Mouse (Mus musculus) liver, postnatal 0 days (tissue): ENCODE results near the gene Tmem135. TPM values are rescaled to one million over a fixed set of nuclear protein-coding genes. Genes with fewer than 3 reads are reported as not detected.

Experiments
- ATAC-seq: fragments of 200-750 bp; cut with Nextera tagmentation; 2 replicates; pipeline ENCODE4 v1.8.0; 2017; ENCODE audit warnings: mild to moderate bottlenecking, moderate library complexity
- DNase-seq: peaks from one replicate; pipeline ENCODE4 v3.0.0-alpha.2; 2016
- H3K27ac ChIP-seq: fragments of 300-500 bp; sonication (generic); 2 replicates; pipeline ENCODE4 v1.5.1; 2014; ENCODE audit warnings: antibody characterized with exemption, moderate library complexity, mild to moderate bottlenecking, low read depth
- H3K27me3 ChIP-seq: fragments of 300-500 bp; sonication (generic); 2 replicates; pipeline ENCODE4 v1.6.1; 2014; ENCODE audit warnings: low read length, control low read depth, mixed read lengths; ENCODE audit not compliant: insufficient read depth
- H3K36me3 ChIP-seq: fragments of 300-500 bp; sonication (generic); replicated peaks from 2 replicates; pipeline ENCODE4 v1.6.1; 2014; ENCODE audit warnings: mild to moderate bottlenecking, control low read depth, low read length, moderate library complexity, mixed read lengths; ENCODE audit not compliant: insufficient read depth
- H3K4me1 ChIP-seq: fragments of 300-500 bp; sonication (generic); 2 replicates; pipeline ENCODE4 v1.6.1; 2014; ENCODE audit warnings: antibody characterized with exemption, mild to moderate bottlenecking, control low read depth; ENCODE audit not compliant: insufficient read depth
- H3K4me2 ChIP-seq: fragments of 300-500 bp; sonication (generic); 2 replicates; pipeline ENCODE4 v1.6.1; 2014; ENCODE audit warnings: low read depth, mild to moderate bottlenecking, low read length, moderate library complexity, mixed read lengths
- H3K4me3 ChIP-seq: fragments of 300-500 bp; sonication (generic); 2 replicates; pipeline ENCODE4 v1.5.1; 2014; ENCODE audit warnings: low read depth, low read length
- H3K9ac ChIP-seq: fragments of 300-500 bp; sonication (generic); replicated peaks from 2 replicates; pipeline ENCODE4 v1.6.1; 2014; ENCODE audit warnings: mild to moderate bottlenecking, moderate library complexity
- H3K9me3 ChIP-seq: fragments of 300-500 bp; sonication (generic); 2 replicates; pipeline ENCODE4 v1.6.1; 2016; ENCODE audit warnings: mild to moderate bottlenecking, control low read depth, low read length, mixed read lengths
- CTCF ChIP-seq: sonication (generic); IDR thresholded peaks from 2 replicates; pipeline ENCODE4 v1.5.1; 2016; ENCODE audit warnings: antibody characterized with exemption, low read depth
- EP300 ChIP-seq: IDR thresholded peaks from 2 replicates; pipeline ENCODE4 v1.6.1; 2016; ENCODE audit warnings: antibody characterized with exemption, low read depth, mild to moderate bottlenecking
- WGBS: fragments of 180-500 bp; shearing (Covaris S2); extraction: QIAGEN DNeasy Blood & Tissue Kit; methylation state at CpG from one replicate; pipeline ENCODE4 v1.1.7; 2014; ENCODE audit not compliant: insufficient replicate concordance; 5-methylcytosine and 5-hydroxymethylcytosine counted together
- polyA plus RNA-seq: library from polyadenylated mRNA; unstranded; fragments of >200 nt; fragmentation: Nextera tagmentation; extraction: Ambion mirVana; gene quantifications from 2 replicates; pipeline ENCODE4 v1.2.1, GENCODE M21; 2015

Tmem135 gene
- polyA plus RNA-seq, 1 experiment from 2014 or later: 31.7 TPM

DNA sequence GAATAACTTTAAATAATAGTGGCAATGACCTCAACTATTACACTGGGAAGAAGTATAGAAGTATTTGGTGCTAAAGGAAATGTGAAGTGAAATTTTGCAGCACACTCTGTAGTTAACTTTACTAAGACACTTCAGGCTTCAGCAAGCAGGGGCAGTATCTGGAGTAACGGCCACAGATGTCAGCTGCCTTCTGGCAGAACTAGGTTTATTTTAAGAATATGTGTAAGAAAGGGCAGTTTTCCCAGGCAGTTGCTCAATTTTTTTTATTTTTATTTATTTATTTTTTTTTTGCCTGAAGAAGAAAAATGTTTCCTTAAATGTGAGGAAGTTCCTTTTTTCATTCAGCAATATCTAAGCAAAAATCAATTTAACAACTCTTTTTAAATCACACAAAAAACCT lies 187.4 kb downstream of the Tmem135 start:
- H3K27me3 ChIP-seq: no peaks in the 10 kb centered on the region
- no peak overlapping the region for H3K9ac ChIP-seq
- 0 out of 2 replicates have a peak overlapping the region, but pooled peaks have one; percentile 5 for H3K27ac ChIP-seq
- H3K4me3 ChIP-seq: no peak overlapping the region
- 30% methylated on average over 1 of the region's 1 CpGs for WGBS
- H3K4me2 ChIP-seq: no peak overlapping the region
- DNase-seq: no peak
- H3K4me1 ChIP-seq: peaks cover 7% of the 10 kb centered on the region; the same call in 1 of the 2 replicates
- TF ChIP-seq CTCF (no peak), EP300 (no peak)
- no peaks in the 10 kb centered on the region for H3K9me3 ChIP-seq
- H3K36me3 ChIP-seq: no peaks in the 10 kb centered on the region
- no peak for ATAC-seq

DNA sequence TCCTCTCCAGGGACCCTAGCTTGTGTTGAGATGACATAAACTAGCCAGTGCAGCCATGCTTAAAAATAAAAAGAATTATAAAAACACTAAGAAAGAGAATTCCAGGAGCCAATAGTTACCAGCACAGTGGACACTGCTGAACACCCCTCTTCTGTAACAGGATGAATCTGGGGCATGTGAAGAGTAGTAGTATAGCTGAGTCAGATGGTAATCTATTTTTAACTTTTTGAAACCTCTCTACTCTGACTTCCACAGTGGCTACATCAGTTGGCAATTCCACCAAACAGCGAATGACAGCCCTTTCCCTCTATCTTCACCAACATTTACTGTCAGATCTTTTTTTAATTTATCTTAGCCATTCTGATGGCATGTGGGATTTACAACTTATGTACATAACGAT lies 187.9 kb downstream of the Tmem135 start:
- peak overlapping the region; percentile 5 for H3K27ac ChIP-seq
- H3K4me3 ChIP-seq: no peak overlapping the region
- H3K4me2 ChIP-seq: 0 out of 2 replicates have a peak overlapping the region, but pooled peaks have one; percentile 2
- no peak for DNase-seq
- ATAC-seq: peak; percentile 35; the same call in 1 of the 2 replicates
- TF ChIP-seq CTCF: no peak
- TF ChIP-seq EP300: no peak
- no peaks in the 10 kb centered on the region for H3K9me3 ChIP-seq
- H3K36me3 ChIP-seq: no peaks in the 10 kb centered on the region
- no peak overlapping the region for H3K9ac ChIP-seq
- H3K27me3 ChIP-seq: no peaks in the 10 kb centered on the region
- peaks cover 7% of the 10 kb centered on the region; the same call in 1 of the 2 replicates for H3K4me1 ChIP-seq
- 27% methylated on average over 2 of the region's 2 CpGs for whole genome bisulfite sequencing

DNA sequence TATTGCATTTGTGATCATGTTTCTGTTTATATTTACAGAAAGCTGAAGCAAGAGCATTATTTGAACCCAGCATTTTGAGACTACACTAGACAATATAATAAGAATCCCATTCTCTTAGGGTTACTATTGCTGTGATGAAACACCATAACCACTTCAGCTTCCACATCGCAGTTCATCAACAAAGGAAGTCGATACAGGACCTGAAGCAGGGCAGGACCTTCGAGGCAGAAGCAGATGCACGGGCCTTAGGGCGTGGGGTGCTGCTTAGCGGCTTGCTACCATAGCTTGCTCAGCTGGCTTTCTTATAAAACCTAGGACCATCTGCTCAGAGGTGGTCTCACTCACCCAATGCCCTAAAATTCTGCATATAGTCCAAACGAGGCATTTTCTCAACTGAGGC lies 188.3 kb downstream of the Tmem135 start:
- Histone ChIP-seq H3K27me3 (no peaks in the 10 kb centered on the region), H3K9ac (no peak overlapping the region), H3K4me3 (no peak overlapping the region), H3K4me1 (peaks cover 7% of the 10 kb centered on the region; the same call in 1 of the 2 replicates), H3K36me3 (no peaks in the 10 kb centered on the region), H3K4me2 (peak overlapping the region; percentile 2; the same call in 1 of the 2 replicates), H3K27ac (peak overlapping the region; percentile 5), H3K9me3 (no peaks in the 10 kb centered on the region)
- TF ChIP-seq CTCF (no peak), EP300 (no peak)
- WGBS: 37% methylated on average over 7 of the region's 7 CpGs
- DNase-seq: no peak
- ATAC-seq: peak; percentile 25; the same call in 1 of the 2 replicates

DNA sequence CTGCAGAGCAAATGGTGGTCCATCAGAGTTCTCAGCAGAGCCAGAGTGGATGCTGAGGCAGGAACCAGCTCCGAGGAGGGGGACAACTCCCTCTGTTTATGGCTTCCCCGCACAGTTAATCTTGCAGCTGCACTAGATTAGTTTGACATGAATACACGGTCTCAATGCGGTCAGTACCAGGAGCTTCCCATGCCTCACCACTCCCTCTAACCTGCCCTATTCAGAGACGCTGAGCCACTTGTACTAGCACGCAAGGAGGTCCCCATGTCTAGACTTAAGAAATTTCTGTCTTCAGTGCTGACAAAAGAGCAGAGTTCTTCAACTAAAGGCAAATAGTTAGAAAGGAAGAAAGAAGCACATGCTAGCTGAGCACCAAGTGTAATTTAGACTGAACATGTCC lies 193.5 kb downstream of the Tmem135 start:
- Histone ChIP-seq H3K4me2 (no peak overlapping the region), H3K27me3 (no peaks in the 10 kb centered on the region), H3K4me1 (no peaks in the 10 kb centered on the region), H3K9me3 (no peaks in the 10 kb centered on the region), H3K9ac (no peak overlapping the region), H3K27ac (no peak overlapping the region), H3K36me3 (no peaks in the 10 kb centered on the region), H3K4me3 (no peak overlapping the region)
- ATAC-seq: no peak
- no peak for DNase-seq
- 74% methylated on average over 6 of the region's 6 CpGs for WGBS
- no peak for TF ChIP-seq CTCF
- no peak for TF ChIP-seq EP300

DNA sequence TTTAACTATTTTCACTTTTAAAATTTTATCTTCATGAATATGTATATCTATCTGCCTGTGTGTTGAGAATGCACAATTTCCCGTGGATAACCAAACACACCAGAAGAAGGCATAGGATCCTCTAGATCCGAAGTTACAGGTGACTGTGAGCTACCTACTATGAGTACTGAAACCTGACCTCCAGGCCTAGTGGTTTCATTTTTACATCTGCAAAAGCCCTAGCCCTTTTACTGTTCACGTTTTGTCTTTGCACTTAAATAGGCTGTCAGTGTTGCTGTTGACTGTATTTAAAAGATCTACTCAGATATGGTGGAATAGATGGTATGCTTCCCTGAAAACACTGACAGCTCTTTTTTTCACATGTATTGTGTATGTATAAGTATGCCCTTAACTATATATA lies 197.9 kb downstream of the Tmem135 start:
- ATAC-seq (no peak), DNase-seq (no peak)
- Histone ChIP-seq H3K9ac (no peak overlapping the region), H3K9me3 (no peaks in the 10 kb centered on the region), H3K27ac (no peak overlapping the region), H3K4me3 (no peak overlapping the region), H3K27me3 (no peaks in the 10 kb centered on the region), H3K4me2 (no peak overlapping the region), H3K36me3 (no peaks in the 10 kb centered on the region), H3K4me1 (no peaks in the 10 kb centered on the region)
- 81% methylated on average over 3 of the region's 3 CpGs for whole genome bisulfite sequencing
- no peak for TF ChIP-seq EP300
- TF ChIP-seq CTCF: no peak

DNA sequence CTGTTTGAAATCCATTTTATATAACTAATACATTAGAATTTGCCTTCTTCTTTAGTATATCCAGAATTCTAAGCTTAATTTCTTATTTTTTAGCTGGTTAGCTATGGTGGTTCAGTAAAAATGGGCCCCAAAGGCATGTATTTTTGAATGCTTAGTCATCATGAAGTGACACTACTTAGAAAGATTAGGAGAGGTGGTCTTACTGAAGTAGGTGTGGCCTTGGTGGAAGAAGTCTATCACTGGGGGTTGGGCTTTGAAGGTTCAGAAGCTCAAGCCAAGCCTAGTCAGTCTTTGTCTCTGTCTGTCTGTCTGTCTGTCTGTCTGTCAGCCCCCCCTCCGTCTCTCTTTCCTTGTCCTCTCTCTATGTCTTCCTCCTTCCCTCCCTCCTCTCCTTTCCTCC lies 198.6 kb downstream of the Tmem135 start:
- Histone ChIP-seq H3K9ac (no peak overlapping the region), H3K4me2 (no peak overlapping the region), H3K36me3 (no peaks in the 10 kb centered on the region), H3K4me3 (no peak overlapping the region), H3K27ac (no peak overlapping the region), H3K27me3 (no peaks in the 10 kb centered on the region), H3K4me1 (no peaks in the 10 kb centered on the region), H3K9me3 (no peaks in the 10 kb centered on the region)
- TF ChIP-seq EP300 (no peak), CTCF (no peak)
- ATAC-seq: no peak
- WGBS: 76% methylated on average over 1 of the region's 1 CpGs
- DNase-seq: no peak

DNA sequence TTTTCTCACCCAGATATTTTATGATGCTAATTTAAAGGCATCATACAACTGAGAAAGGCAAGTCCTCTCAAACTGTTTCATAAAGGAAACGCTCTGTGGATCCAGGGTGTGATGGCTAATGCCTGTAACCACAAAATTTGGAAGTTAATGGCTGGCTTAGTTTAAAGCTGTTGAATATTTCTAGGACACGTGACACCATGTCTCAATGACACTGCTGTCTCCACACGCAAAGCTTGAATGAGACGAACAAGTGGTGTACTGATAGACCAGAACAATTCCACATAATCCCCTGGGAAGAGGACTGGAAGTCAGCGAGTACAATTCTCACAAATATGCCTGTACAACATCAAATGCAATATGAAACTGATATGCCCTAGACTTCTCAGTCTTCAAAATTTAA lies 200.9 kb downstream of the Tmem135 start:
- no peaks in the 10 kb centered on the region for H3K36me3 ChIP-seq
- ATAC-seq: no peak

More for the DNA sequence above, 200.9 kb downstream of the Tmem135 start:
- Histone ChIP-seq H3K4me1 (no peaks in the 10 kb centered on the region), H3K9ac (no peak overlapping the region), H3K4me3 (no peak overlapping the region), H3K27me3 (no peaks in the 10 kb centered on the region), H3K4me2 (no peak overlapping the region), H3K27ac (no peak overlapping the region), H3K9me3 (no peaks in the 10 kb centered on the region)
- no peak for DNase-seq
- 84% methylated on average over 5 of the region's 5 CpGs for WGBS
- no peak for TF ChIP-seq EP300
- TF ChIP-seq CTCF: no peak
